8 mouse cellular contexts compared by ENCODE assay signal in the genomic region with DNA sequence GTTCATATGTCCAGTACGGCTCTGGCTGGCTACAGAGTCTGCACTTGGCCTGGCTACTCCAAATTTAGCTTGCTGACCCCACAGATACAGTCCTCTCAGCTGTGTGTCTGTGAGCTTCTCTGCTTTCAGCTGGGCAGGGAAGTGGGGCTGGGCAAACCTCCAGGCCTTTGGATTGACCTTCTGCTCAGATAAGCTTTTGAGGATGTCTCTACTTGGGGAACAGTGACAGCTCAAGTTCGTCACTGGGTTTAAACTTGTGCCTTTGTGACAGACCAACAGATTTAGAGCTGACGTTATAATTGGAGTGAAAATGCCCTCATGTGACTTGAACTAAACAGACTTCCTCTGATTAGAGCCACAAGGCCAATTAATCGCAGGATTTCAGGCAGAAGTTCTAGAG.
DNase-seq lines count a peak whose midpoint lies in the region; ATAC-seq and TF ChIP-seq lines count a peak whose summit lies in the region.

No protein-coding gene starts in this region.

- WGBS in hindbrain, embryonic 13.5 days: 76% methylated on average over 4 of the region's 4 CpGs
- 86% methylated on average over 4 of the region's 4 CpGs for WGBS in thymus, adult 2 months

- no peak overlapping the region for H3K27ac ChIP-seq in hindbrain, embryonic 13.5 days
- H3K27ac ChIP-seq in thymus, adult 2 months (ENCODE audit: control insufficient read depth, insufficient read depth, low read length): no peak overlapping the region

- H3K9me3 ChIP-seq in hindbrain, embryonic 13.5 days: no peaks in the 10 kb centered on the region

- H3K4me2 ChIP-seq in hindbrain, embryonic 13.5 days: no peak overlapping the region

- H3K27me3 ChIP-seq in hindbrain, embryonic 13.5 days: no peaks in the 10 kb centered on the region
- no peaks in the 10 kb centered on the region for H3K27me3 ChIP-seq in thymus, adult 2 months (ENCODE audit: control insufficient read depth, insufficient read depth, low read length)

- no peak for ATAC-seq in frontal cortex, adult (ENCODE audit: low TSS enrichment)
- no peak for ATAC-seq in hindbrain, embryonic 13.5 days (ENCODE audit: low FRiP score)

- peak; percentile 10 for DNase-seq in frontal cortex, postnatal 36 days (ENCODE audit: low spot score in 2 of 2)
- DNase-seq in right cerebral cortex, postnatal 25 days: peak; percentile 12
- no peak for DNase-seq in right cerebral cortex, postnatal 4 days
- DNase-seq in heart, postnatal 10 days: peak; percentile 85 to 92
- peak; percentile 96 for DNase-seq in skeletal muscle tissue, adult 2 months (ENCODE audit: low read depth, low spot score)
- no peak for DNase-seq in thymus, adult 2 months

- peaks cover 39% of the 10 kb centered on the region for H3K4me1 ChIP-seq in hindbrain, embryonic 13.5 days (replicated peaks)
- no peaks in the 10 kb centered on the region for H3K4me1 ChIP-seq in thymus, adult 2 months (replicated peaks; ENCODE audit: control insufficient read depth, insufficient read depth, low read length)

- TF ChIP-seq POLR2A in thymus, adult 2 months (IDR thresholded peaks at IDR 0.05; ENCODE audit: control insufficient read depth, extremely low read depth, insufficient read depth, low read length, poor library complexity): no peak

- H3K9ac ChIP-seq in hindbrain, embryonic 13.5 days: no peak overlapping the region

- H3K4me3 ChIP-seq in hindbrain, embryonic 13.5 days: no peak overlapping the region
- no peak overlapping the region for H3K4me3 ChIP-seq in thymus, adult 2 months (ENCODE audit: control insufficient read depth, insufficient read depth, low read length)

- intact Hi-C loops in heart, postnatal 10 days (cut with DNase I): no loop called here

- no peak for TF ChIP-seq CTCF in thymus, adult 2 months (IDR thresholded peaks at IDR 0.05; ENCODE audit: borderline replicate concordance, control insufficient read depth, extremely low read depth, insufficient read depth, low read length, poor library complexity)

- no peaks in the 10 kb centered on the region for H3K36me3 ChIP-seq in hindbrain, embryonic 13.5 days
- no peaks in the 10 kb centered on the region for H3K36me3 ChIP-seq in thymus, adult 2 months (ENCODE audit: control insufficient read depth, insufficient read depth, low read length)

Comparison
In these comparisons a context has a peak if more than half of its experiments do, and no peak if none do; other contexts are left out.
1. DNase-seq: peak in frontal cortex, postnatal 36 days (2 of 2), right cerebral cortex, postnatal 25 days (single experiment), heart, postnatal 10 days (2 of 2) and skeletal muscle tissue, adult 2 months (single experiment); none in right cerebral cortex, postnatal 4 days (single experiment) and thymus, adult 2 months (single experiment).